Mouse (Mus musculus): Measurements from ENCODE around the gene Sgpp1.

GRCm38 (mm10) chr12:75666939-75667338 lies 68.6 kb downstream of the Sgpp1 start:
- TF ChIP-seq CTCF (IDR thresholded peaks at IDR 0.05; ENCODE audit: low read depth) (no peak), EP300 (IDR thresholded peaks at IDR 0.05; ENCODE audit: low read depth) (no peak)

Data from liver, embryonic 14.5 days (tissue).